Mouse (Mus musculus): ENCODE results near the gene Osbpl9. TPM values are rescaled to one million over a fixed set of nuclear protein-coding genes. Genes with fewer than 3 reads are reported as not detected.

The Osbpl9 gene
- total RNA-seq, 2 experiments from 2014 or later, result 56.5 to 58.3 TPM

DNA sequence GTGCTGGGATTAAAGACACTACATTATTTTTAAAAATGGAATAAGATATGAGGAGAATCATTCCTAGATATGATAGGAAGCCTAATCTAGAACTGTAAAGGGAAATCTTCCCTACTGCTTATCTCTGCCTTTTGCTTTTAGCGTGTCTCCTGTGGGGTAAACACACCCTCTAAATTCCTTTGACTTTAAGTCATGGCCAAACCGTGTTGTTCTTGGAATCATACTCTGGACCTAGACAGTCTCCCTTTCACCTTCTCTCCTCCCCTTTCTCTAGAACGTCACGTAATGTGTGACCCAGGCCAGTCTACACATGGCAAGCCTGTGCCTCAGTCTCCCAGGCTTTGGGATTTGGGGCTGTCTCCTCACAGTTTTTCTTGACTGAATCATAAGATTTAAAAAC, 153.8 kb downstream of the Osbpl9 start:
- intact Hi-C loops (cut with DNase I), result no loop called here
- TF ChIP-seq CTCF (IDR thresholded peaks at IDR 0.05), result no peak
- Histone ChIP-seq H3K4me3 (no peak overlapping the region), H3K27ac (no peak overlapping the region; the same call in 1 of the 2 replicates)
- no peak for DNase-seq (ENCODE audit: extremely low spot score in 1 of 2, low spot score in 2 of 2)

DNA sequence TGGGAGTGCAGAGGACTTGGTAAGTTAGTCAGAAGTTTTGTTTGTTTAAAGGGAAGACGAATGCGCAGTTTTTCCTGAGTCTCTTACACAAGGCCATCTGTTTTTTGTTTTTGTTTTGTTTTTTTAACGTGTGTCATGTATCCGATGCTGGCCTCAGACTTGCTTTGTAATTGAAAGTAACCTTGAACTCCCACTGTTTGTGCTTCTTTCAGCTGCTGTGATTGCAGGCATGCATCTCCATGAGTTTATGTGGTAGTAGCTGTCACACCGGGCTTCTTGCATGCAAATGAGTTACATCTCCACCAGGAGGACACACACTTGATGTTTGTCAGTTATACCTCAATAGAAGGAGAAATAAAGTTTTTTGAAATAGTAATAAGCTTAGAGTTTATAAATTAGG, 158.3 kb downstream of the Osbpl9 start:
- intact Hi-C loops (cut with DNase I), result no loop called here
- no peak for DNase-seq (ENCODE audit: extremely low spot score in 1 of 2, low spot score in 2 of 2)
- no peak overlapping the region for H3K27ac ChIP-seq

DNA sequence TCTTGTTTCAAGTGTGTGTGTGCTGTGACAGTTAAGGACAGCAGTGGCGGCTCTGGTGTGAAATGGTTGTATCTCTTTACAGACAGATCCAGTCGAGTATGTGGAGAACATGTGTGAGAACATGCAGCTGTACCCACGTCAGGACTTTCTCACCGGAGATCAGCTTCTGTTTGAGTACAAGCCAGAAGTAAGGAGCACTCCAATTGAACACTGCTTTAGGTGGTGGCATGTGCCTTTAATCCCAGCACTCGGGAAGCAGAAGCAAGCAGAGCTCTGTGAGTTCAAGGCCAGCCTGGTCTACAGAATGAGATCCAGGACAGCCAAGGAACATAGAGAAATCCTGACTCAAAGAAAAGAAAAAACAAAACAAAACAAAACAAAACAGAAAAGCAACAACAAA, 158.8 kb downstream of the Osbpl9 start:
- TF ChIP-seq CTCF (IDR thresholded peaks at IDR 0.05), result no peak
- no peak overlapping the region for H3K4me3 ChIP-seq
- H3K27ac ChIP-seq, result no peak overlapping the region
- intact Hi-C loops (cut with DNase I), result no loop called here
- no peak for DNase-seq (ENCODE audit: extremely low spot score in 1 of 2, low spot score in 2 of 2)

More for the DNA sequence above, 158.3 kb downstream of the Osbpl9 start:
- H3K4me3 ChIP-seq, result no peak overlapping the region
- TF ChIP-seq CTCF (IDR thresholded peaks at IDR 0.05), result no peak; the same call in 1 of the 2 replicates

DNA sequence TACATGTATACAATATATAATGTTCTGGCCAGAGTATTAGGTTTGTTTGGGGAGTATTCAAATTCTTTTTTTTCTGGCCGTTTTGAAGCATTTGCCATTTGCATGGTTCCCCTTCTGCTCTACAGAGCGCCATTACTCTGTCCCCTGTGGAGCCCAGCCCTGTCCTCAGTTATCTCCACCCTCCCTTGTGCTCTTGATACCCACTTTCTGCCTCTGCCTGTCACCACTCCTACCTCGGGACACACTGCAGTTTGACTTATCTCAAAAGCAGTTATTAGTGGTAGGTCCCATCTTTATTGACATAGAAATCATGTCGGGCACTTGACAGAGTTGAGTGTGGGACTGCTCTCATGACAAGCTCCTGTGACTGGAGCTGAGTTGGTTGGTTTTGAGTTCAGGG, 159.3 kb downstream of the Osbpl9 start:
- TF ChIP-seq CTCF (IDR thresholded peaks at IDR 0.05), result no peak
- DNase-seq (ENCODE audit: extremely low spot score in 1 of 2, low spot score in 2 of 2), result no peak
- Histone ChIP-seq H3K27ac (no peak overlapping the region), H3K4me3 (no peak overlapping the region)
- intact Hi-C loops (cut with DNase I), result no loop called here

DNA sequence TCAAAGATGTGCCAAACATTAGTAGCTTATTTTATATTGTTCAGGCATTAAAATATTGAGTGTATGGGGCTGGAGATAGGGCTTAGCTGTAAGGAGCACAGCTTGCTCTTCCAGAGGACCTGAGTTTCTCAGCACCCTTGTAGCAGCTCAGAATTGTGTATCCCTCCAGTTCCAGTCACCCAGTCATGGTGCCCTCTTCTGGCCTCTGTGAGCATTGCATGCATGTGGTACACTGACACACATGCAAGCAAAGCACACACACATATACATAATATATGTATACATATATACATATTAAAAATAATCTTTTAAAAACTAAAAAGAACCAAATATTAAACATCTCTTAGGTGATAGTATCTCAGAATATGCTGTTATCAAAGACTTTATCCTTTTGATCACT, 165.7 kb downstream of the Osbpl9 start:
- no peak for DNase-seq (ENCODE audit: extremely low spot score in 1 of 2, low spot score in 2 of 2)

DNA sequence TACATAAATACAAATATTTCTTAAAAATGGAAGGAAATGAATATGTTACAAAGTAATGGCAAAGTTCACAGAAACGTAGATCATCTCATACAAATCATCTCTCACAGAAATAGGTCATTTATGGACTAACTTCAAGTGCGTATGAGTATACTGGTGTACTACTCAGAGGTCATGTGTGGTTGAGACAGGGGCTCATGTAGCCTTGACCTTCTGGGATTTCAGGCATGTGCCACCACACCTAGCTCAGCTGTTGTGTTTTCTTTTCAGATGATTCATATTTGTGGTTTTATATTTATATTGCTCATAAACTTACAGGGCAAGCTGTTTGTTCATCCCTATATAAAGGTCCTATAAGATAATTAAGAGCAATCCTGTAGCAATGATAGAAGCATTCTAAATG, 171.8 kb downstream of the Osbpl9 start:
- Histone ChIP-seq H3K27ac (no peak overlapping the region), H3K4me3 (no peak overlapping the region)
- TF ChIP-seq CTCF (IDR thresholded peaks at IDR 0.05), result no peak
- DNase-seq (ENCODE audit: extremely low spot score in 1 of 2, low spot score in 2 of 2), result no peak
- intact Hi-C loops (cut with DNase I), result no loop called here

More for the DNA sequence above, 165.7 kb downstream of the Osbpl9 start:
- peak; percentile 72 for TF ChIP-seq CTCF (IDR thresholded peaks at IDR 0.05)
- no peak overlapping the region for H3K4me3 ChIP-seq
- H3K27ac ChIP-seq, result no peak overlapping the region
- intact Hi-C loops (cut with DNase I), result no loop called here

DNA sequence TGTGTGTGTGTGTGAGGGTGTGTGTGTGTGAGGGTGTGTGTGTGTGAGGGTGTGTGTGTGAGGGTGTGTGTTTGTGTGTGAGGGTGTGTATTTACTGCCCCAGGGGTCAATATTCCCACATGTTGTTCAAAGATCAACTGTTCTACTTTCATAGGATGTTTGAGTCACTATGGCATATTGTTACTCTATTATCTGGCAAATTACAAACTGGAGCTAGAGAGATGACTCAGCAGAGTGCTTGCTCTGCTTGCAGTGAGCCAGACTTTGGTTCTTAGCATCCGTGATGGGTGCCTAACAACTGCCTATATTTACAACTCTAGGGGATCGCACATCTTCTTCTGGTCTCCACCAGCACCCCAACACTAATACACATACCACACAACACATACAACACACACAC, 172.2 kb downstream of the Osbpl9 start:
- no peak overlapping the region for H3K4me3 ChIP-seq
- DNase-seq (ENCODE audit: extremely low spot score in 1 of 2, low spot score in 2 of 2), result no peak
- H3K27ac ChIP-seq, result no peak overlapping the region
- no peak for TF ChIP-seq CTCF (IDR thresholded peaks at IDR 0.05)
- intact Hi-C loops (cut with DNase I), result no loop called here

DNA sequence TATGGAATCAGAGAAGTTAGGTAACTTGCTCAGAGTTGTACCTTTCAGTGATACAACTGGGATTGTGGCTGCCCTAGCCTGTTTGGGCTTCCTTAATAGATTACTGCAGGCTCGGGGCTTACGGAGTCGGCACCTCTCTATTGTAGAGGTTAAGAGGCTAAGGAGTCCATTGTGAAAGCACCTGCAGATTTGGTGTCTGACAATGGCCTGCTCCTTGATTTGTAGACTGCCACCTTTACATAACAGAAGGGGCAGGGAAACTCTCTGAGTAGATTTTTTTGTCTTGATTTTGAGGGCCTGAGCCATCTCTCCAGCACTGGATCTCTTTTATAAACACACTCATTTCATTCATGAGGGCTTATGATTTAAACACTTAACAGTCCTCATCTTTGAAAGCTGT, 175.5 kb downstream of the Osbpl9 start:
- Histone ChIP-seq H3K27ac (peak overlapping the region; percentile 9; the same call in 1 of the 2 replicates), H3K4me3 (no peak overlapping the region)
- no peak for DNase-seq (ENCODE audit: extremely low spot score in 1 of 2, low spot score in 2 of 2)
- intact Hi-C loops (cut with DNase I), result no loop called here
- TF ChIP-seq CTCF (IDR thresholded peaks at IDR 0.05), result no peak

DNA sequence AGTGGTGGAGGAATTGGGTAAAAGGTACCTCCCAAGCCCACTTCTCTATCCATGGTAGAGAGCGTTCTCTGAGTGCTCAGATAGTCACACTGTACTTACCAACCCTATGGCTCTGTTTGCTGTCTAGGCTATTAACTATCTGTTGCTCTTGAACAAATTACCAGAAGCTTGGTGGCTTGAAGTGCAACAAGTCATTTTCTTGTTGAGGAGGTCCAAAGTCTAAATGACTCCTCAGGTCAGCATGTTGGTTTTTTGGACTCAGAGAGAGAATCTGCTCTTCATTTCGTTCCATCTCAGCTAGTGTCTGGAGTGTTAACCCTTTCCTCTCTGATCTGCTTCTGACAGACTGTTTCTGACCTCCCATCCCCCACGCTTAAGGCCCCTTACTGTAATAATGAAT, 177.0 kb downstream of the Osbpl9 start:
- intact Hi-C loops (cut with DNase I), result no loop called here
- DNase-seq (ENCODE audit: extremely low spot score in 1 of 2, low spot score in 2 of 2), result no peak
- no peak for TF ChIP-seq CTCF (IDR thresholded peaks at IDR 0.05)
- Histone ChIP-seq H3K27ac (no peak overlapping the region), H3K4me3 (no peak overlapping the region)

DNA sequence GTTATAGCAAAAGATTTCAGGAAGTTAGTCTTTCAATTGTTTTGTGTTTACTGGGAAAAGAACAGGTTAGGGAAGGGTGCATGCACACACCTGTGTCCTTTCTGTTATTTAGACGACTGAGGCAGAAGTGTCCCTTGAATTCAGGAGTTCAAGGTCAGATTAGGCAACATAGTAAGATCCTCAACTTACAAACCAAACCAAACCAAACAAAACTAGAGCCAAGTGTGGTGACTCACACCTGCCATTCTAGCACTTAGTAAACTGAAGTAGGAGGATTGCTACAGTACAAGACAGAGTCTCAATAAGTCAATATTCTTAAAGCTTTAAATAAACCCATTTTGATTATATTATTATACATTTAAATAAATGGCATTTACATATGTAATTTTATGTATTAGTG, 180.1 kb downstream of the Osbpl9 start:
- intact Hi-C loops (cut with DNase I), result no loop called here
- no peak overlapping the region for H3K4me3 ChIP-seq
- no peak for TF ChIP-seq CTCF (IDR thresholded peaks at IDR 0.05)
- H3K27ac ChIP-seq, result no peak overlapping the region
- no peak for DNase-seq (ENCODE audit: extremely low spot score in 1 of 2, low spot score in 2 of 2)

DNA sequence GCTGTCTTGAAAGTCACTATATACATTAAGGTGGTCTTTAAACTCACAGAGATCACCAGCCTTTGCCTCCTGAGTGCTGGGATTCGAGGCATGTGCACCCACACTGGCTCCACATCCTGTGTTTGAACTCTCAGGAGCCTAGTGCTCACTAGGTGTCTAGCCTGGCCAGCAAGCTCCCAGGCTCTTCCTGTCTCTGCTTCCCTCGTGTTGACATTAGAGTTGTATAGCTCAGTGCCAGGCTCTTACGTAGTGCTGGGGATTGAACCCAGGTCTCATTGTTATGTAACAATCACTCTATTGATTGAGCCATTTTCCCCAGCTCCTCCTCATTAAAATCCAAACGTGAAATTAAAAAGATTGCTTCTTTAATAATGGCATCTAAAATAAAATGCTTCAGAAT, 182.8 kb downstream of the Osbpl9 start:
- intact Hi-C loops (cut with DNase I), result no loop called here
- Histone ChIP-seq H3K4me3 (no peak overlapping the region), H3K27ac (no peak overlapping the region)
- no peak for DNase-seq (ENCODE audit: extremely low spot score in 1 of 2, low spot score in 2 of 2)
- no peak for TF ChIP-seq CTCF (IDR thresholded peaks at IDR 0.05)

DNA sequence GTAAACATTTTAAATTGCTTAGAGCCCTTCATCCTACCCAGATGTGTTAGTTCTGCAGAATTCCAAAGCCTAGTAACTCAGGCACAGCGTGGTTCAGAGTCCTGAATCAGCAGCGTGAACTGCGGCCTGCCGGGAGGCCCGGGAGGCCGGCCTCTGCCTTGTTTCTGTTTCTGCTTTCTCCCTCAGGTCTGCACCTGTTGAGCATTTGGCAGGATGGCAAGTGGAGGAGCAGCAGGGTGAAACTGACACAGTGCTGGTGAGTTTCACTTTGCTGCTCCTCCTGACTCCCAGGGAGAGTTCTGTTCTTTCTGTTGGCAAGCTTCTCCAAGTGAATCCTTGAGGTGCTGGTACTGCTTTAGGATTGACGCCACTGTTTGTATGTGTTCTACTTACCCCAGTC, 184.6 kb downstream of the Osbpl9 start:
- intact Hi-C loops (cut with DNase I), result no loop called here
- Histone ChIP-seq H3K4me3 (no peak overlapping the region), H3K27ac (no peak overlapping the region)
- TF ChIP-seq CTCF (IDR thresholded peaks at IDR 0.05), result no peak
- no peak for DNase-seq (ENCODE audit: extremely low spot score in 1 of 2, low spot score in 2 of 2)

DNA sequence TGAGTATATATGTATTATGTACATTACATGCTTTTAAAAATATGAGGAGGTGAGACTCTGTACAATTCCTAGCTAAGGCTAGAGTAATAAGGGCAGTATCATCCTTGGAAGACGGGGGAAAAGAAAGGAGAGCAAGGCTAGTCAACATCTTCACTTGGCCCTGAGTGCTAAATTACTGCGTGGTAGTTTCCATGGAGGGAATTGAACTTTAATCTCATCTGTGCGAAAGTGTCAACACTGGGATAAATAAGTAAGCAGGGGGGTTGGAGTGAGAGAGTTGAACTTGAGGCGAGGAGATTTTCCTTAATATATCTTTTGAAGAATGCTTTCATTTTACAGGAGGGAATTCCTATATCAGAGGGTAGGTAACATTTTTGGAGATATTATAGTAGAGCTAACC, 188.0 kb downstream of the Osbpl9 start:
- intact Hi-C loops (cut with DNase I), result no loop called here
- no peak for TF ChIP-seq CTCF (IDR thresholded peaks at IDR 0.05)
- Histone ChIP-seq H3K27ac (no peak overlapping the region), H3K4me3 (no peak overlapping the region)
- no peak for DNase-seq (ENCODE audit: extremely low spot score in 1 of 2, low spot score in 2 of 2)

Small RNAs within 50 kb of the gene (microRNA-seq; reads per million reads assigned to microRNA genes)
- gene Mir761, result 0 reads per million in 2 experiments

Other genes starting within 250 kb of the Osbpl9 start
- 100 to 1,000 TPM; 137 to 158 TPM for gene Nrd1, start 201.6 kb downstream of the Osbpl9 start, total RNA-seq (2021)
- under 1 TPM; 0.25 to 0.56 TPM for gene Calr4, start 32.2 kb upstream of the Osbpl9 start, total RNA-seq (2021)
- gene Eps15, start 78.0 kb upstream of the Osbpl9 start, total RNA-seq (2021), result 100 to 1,000 TPM; 180 to 186 TPM
- gene Ttc39a, start 204.4 kb upstream of the Osbpl9 start, total RNA-seq (2021), result 1 to 10 TPM; 2.8 to 3.8 TPM

All from left cerebral cortex, adult 2 months (tissue).